Mouse (Mus musculus) cerebellum, adult 2 months (tissue): ENCODE measurements around the gene Exoc3l.

Experiments used
- CTCF ChIP-seq: fragments of 200-500 bp; IDR thresholded peaks from 2 replicates; pipeline ENCODE4 v1.5.1; 2011; ENCODE audit warnings: low read depth, mild to moderate bottlenecking, control low read depth, low read length, moderate library complexity, borderline replicate concordance; ENCODE audit not compliant: insufficient read depth
- POLR2A ChIP-seq: fragments of 200-500 bp; IDR thresholded peaks from 2 replicates; pipeline ENCODE4 v1.6.1; 2011; ENCODE audit warnings: low read length, control low read depth, borderline replicate concordance; ENCODE audit not compliant: insufficient read depth

DNA sequence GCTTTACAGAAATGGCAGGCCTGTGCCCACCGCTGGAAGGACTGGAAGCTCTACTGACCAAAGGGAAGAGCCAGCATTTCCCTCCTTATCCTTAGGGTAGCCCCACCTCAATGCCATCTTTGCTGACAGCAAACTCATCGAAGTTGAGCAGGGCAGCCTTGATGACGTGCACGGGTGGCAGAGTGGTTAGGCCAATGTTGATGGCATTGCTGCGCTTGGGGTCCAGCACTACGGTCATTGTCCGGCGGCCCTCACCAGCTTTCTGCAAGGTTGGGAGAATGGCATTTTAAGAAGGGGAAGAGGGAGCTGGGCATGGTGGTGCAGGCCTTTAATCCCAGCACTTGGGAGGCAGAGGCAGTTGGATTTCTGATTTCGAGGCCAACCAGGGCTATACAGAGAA lies 36.0 kb upstream of the Exoc3l start:
- no peak for TF ChIP-seq POLR2A
- no peak for TF ChIP-seq CTCF
